Mouse (Mus musculus) small intestine, adult 2 months (tissue): ENCODE results near the gene Tfb1m.

ENCODE experiments used
- CTCF ChIP-seq: fragments of 200-500 bp; IDR thresholded peaks from 2 replicates; pipeline ENCODE4 v1.5.1; 2012; ENCODE audit warnings: low read depth, mild to moderate bottlenecking, control low read depth, inconsistent platforms, low read length, moderate library complexity, mixed read lengths; ENCODE audit not compliant: insufficient replicate concordance, insufficient read length; ENCODE audit errors: extremely low read depth
- POLR2A ChIP-seq: fragments of 200-500 bp; IDR thresholded peaks from 2 replicates; pipeline ENCODE4 v1.6.1; 2012; ENCODE audit warnings: low read depth, mild to moderate bottlenecking, control low read depth, inconsistent platforms, low read length, moderate library complexity

GRCm38 (mm10) chr17:3597866-3598265, 40.3 kb upstream of the Tfb1m start:
- TF ChIP-seq POLR2A (no peak), CTCF (no peak)
